Comparison of ENCODE assay signal across 8 mouse cellular contexts in the genomic region with DNA sequence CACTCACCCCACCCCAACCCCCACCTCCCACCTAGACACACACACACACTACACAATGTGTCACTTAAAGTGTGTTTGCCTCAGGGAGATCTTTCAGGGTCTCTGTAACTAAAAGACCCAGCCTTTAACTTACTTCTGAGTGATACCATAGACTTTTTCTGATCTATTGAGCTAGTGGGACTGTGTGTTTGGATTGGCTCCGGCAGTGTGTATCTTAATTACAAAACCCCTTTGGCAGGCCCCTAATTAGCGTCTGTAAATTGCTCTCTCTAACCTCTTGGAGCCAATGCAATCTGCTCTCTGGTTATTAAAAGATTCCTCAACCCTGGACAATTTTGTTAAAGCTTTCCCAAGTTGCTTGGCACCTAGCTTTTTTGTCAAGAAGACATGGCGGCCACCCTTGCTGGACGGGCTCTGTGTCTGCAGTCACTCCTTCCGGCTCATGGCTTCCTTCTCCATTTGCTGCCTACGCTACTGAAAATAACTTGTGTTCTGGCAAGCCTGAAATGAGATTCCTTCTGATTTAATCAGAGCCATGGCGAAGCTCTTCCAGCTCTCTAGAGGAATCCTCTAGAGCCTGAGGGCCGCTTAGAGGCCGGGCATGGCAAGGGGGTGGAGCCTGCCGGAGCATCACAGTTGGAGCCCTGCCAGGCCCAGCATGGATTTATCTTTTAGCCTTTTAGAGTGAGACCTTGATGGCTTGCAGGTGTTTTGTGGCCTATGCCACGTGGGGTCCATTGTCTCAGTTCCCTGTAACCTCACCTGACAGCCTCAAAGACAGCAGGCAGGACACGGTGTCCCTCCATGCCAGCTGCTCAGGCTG. TPM values are rescaled to one million over a fixed set of nuclear protein-coding genes. Genes with fewer than 3 reads are reported as not detected.
DNase-seq lines count a peak whose midpoint lies in the region; ATAC-seq and TF ChIP-seq lines count a peak whose summit lies in the region.

No protein-coding gene starts in this region.

- H3K27ac ChIP-seq in lung, embryonic 14.5 days (ENCODE audit: low read depth), result no peak overlapping the region
- peak overlapping the region; percentile 50 for H3K27ac ChIP-seq in hindbrain, embryonic 16.5 days (ENCODE audit: low read depth, low read length)

- WGBS in lung, embryonic 14.5 days, result 38% methylated on average over 12 of the region's 12 CpGs
- 18% methylated on average over 12 of the region's 12 CpGs for WGBS in hindbrain, embryonic 16.5 days

- ATAC-seq in lung, embryonic 14.5 days (ENCODE audit: insufficient read depth), result peak; percentile 39; the same call in 1 of the 2 replicates
- ATAC-seq in hindbrain, embryonic 16.5 days, result no peak

- H3K9ac ChIP-seq in lung, embryonic 14.5 days, result no peak overlapping the region
- no peak overlapping the region for H3K9ac ChIP-seq in hindbrain, embryonic 16.5 days (ENCODE audit: low read depth, low read length)

- TF ChIP-seq CTCF in lung, embryonic 14.5 days (IDR thresholded peaks at IDR 0.05; ENCODE audit: low read depth), result no peak

- H3K4me3 ChIP-seq in lung, embryonic 14.5 days (ENCODE audit: low read depth, low read length), result no peak overlapping the region
- H3K4me3 ChIP-seq in hindbrain, embryonic 16.5 days (ENCODE audit: low read length), result no peak overlapping the region

- H3K27me3 ChIP-seq in lung, embryonic 14.5 days (ENCODE audit: insufficient read depth, low read length), result no peaks in the 10 kb centered on the region
- no peaks in the 10 kb centered on the region for H3K27me3 ChIP-seq in hindbrain, embryonic 16.5 days (replicated peaks; ENCODE audit: control insufficient read depth, insufficient read depth, low read length)

- H3K4me1 ChIP-seq in lung, embryonic 14.5 days (ENCODE audit: insufficient read depth), result 0 out of 2 replicates have a peak, but pooled peaks cover 3% of the 10 kb centered on the region
- peaks cover 6% of the 10 kb centered on the region for H3K4me1 ChIP-seq in hindbrain, embryonic 16.5 days (ENCODE audit: control insufficient read depth, insufficient read depth, low read depth, low read length)

- H3K9me3 ChIP-seq in lung, embryonic 14.5 days (ENCODE audit: low read depth, low read length), result no peaks in the 10 kb centered on the region
- H3K9me3 ChIP-seq in hindbrain, embryonic 16.5 days (ENCODE audit: control insufficient read depth, low read length), result no peaks in the 10 kb centered on the region

- no peak overlapping the region for H3K4me2 ChIP-seq in lung, embryonic 14.5 days
- H3K4me2 ChIP-seq in hindbrain, embryonic 16.5 days (ENCODE audit: low read length), result 0 out of 2 replicates have a peak overlapping the region, but pooled peaks have one; percentile 10

- H3K36me3 ChIP-seq in lung, embryonic 14.5 days (ENCODE audit: insufficient read depth), result no peaks in the 10 kb centered on the region
- no peaks in the 10 kb centered on the region for H3K36me3 ChIP-seq in hindbrain, embryonic 16.5 days (ENCODE audit: control insufficient read depth, insufficient read depth, low read length)

- DNase-seq in cerebellum, adult 18-20 months, result peak; percentile 19 to 20
- DNase-seq in cerebellum, adult 8-10 months, result no peak
- peak; percentile 71 for DNase-seq in lung, embryonic 14.5 days
- DNase-seq in lung, postnatal 25 days (ENCODE audit: low spot score), result no peak
- DNase-seq in retina, postnatal 1 day, result peak; percentile 73
- DNase-seq in spleen, postnatal 36 days (ENCODE audit: low spot score in 2 of 2), result no peak
- DNase-seq in lung, postnatal 4 days, result no peak

RNA-seq across cellular contexts. Expression of gene Ppp1r16b, which starts 46.9 kb away (rescaled TPM):
- 16.3 and 17.6 TPM in 2 replicates for polyA plus RNA-seq in lung, embryonic 14.5 days (2014; fragmentation: Nextera tagmentation; extraction: Ambion mirVana)
- 26.4 and 27.2 TPM in 2 replicates for polyA plus RNA-seq in hindbrain, embryonic 16.5 days (2015; fragmentation: Nextera tagmentation; extraction: Ambion mirVana)

RNA-seq across cellular contexts. Expression of gene Fam83d, which starts 55.8 kb away (rescaled TPM):
- polyA plus RNA-seq in lung, embryonic 14.5 days (2014; fragmentation: Nextera tagmentation; extraction: Ambion mirVana), result 64.1 and 67.5 TPM in 2 replicates
- 7.9 and 10.6 TPM in 2 replicates for polyA plus RNA-seq in hindbrain, embryonic 16.5 days (2015; fragmentation: Nextera tagmentation; extraction: Ambion mirVana)

Comparison
In these comparisons a context has a peak if more than half of its experiments do, and no peak if none do; other contexts are left out.
1. DNase-seq: peak in cerebellum, adult 18-20 months (2 of 2), lung, embryonic 14.5 days (single experiment) and retina, postnatal 1 day (single experiment); none in cerebellum, adult 8-10 months (single experiment), lung, postnatal 25 days (single experiment), spleen, postnatal 36 days (0 of 2) and lung, postnatal 4 days (0 of 2).